Mouse (Mus musculus) megakaryocyte, embryonic 14.5 days (primary cell): ENCODE results near the gene Shisal2a.

ENCODE experiments used
- FLI1 ChIP-seq: IDR thresholded peaks from 2 replicates; pipeline ENCODE4 v1.6.1; 2012; ENCODE audit warnings: low read length, inconsistent platforms, mixed read lengths
- GATA1 ChIP-seq: IDR thresholded peaks from 3 replicates; pipeline ENCODE4 v1.6.1; 2012; ENCODE audit warnings: mixed read lengths, low read length, inconsistent platforms, borderline replicate concordance

DNA sequence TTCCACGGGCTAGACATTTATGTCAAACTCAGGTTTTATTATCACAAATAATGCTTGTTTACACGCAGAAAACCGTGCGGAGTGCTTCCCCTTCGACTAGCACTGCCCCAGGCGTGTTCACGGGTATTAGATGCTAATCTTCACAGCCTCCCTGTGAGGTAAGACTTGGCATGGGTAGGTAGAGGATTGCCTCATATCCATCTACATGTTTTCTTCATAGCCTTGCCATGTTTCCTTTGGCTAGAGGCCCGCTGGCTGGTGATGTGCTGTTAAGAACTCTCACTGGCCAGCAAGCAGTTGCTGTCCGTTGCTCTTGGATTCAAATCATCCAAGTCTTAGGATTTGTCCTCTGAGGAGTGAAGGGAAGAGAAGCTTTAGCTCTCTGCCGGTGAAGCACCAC lies 17.2 kb upstream of the Shisal2a start:
- TF ChIP-seq GATA1 (no peak), FLI1 (no peak)
